12 mouse cellular contexts compared by ENCODE assay signal in the genomic region with DNA sequence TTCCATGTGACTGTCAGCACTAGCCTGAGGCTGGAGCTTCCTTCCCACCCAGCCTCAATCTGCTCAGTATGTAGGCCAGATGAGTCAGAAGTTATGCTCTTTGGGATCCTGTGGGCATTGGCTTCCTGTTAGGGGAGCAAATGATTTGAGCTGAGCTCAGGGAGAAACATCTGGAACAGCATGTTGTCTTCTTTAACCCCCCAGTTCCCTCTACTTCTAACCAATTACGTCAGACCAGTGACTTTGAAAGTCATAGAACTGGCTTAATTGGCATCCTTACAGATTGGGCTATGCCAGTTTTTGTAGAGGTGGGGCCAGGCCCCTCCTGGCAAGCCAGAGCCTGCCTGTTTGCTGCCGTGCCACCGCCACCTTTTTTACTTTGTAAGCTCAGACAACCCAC. TPM values are rescaled to one million over a fixed set of nuclear protein-coding genes. Genes with fewer than 3 reads are reported as not detected.
DNase-seq lines count a peak whose midpoint lies in the region; ATAC-seq lines count a peak whose summit lies in the region.
"Had no signal": no experiment of that assay in that cellular context is flagged by ENCODE, and none has a peak within 500 bp of the region (broad histone marks: within the 10 kb centered on the region; RNA-seq: fewer than 3 reads in every experiment).

No protein-coding gene starts in this region.

- ATAC-seq in kidney, embryonic 16.5 days (ENCODE audit: low FRiP score, low TSS enrichment), result no peak
- ATAC-seq: forebrain, embryonic 13.5 days had no signal

- no peak overlapping the region for H3K9ac ChIP-seq in kidney, embryonic 16.5 days (replicated peaks; ENCODE audit: low read length)
- H3K9ac ChIP-seq: forebrain, embryonic 13.5 days had no signal

- no peaks in the 10 kb centered on the region for H3K36me3 ChIP-seq in kidney, embryonic 16.5 days (ENCODE audit: insufficient read depth, low read length)

- H3K4me2 ChIP-seq in kidney, embryonic 16.5 days (replicated peaks; ENCODE audit: low read depth, low read length), result no peak overlapping the region
- H3K4me2 ChIP-seq: forebrain, embryonic 13.5 days had no signal

- no peaks in the 10 kb centered on the region for H3K27me3 ChIP-seq in kidney, embryonic 16.5 days (ENCODE audit: insufficient read depth, low read length)
- H3K27me3 ChIP-seq: forebrain, embryonic 13.5 days had no signal

- H3K27ac ChIP-seq in kidney, embryonic 16.5 days (ENCODE audit: low read length), result peak overlapping the region; percentile 13; the same call in 1 of the 2 replicates
- H3K27ac ChIP-seq: forebrain, embryonic 13.5 days; kidney, postnatal 0 days had no signal

- WGBS in kidney, embryonic 16.5 days, result 60% methylated on average over 3 of the region's 3 CpGs

- intact Hi-C loops in gastrocnemius, postnatal 36 days (cut with DNase I), result no loop called here

- no peak overlapping the region for H3K4me3 ChIP-seq in kidney, embryonic 16.5 days (ENCODE audit: low read length)
- H3K4me3 ChIP-seq: forebrain, embryonic 13.5 days had no signal

- peak; percentile 43 for DNase-seq in gastrocnemius, adult 18-20 months (ENCODE audit: low spot score)
- no peak for DNase-seq in gastrocnemius, postnatal 36 days
- no peak for DNase-seq in kidney, adult 11 months
- peak; percentile 51 for DNase-seq in MN1 (ENCODE audit: low spot score)
- DNase-seq in fibroblast of lung, adult 2 months (ENCODE audit: low read depth), result peak; percentile 78
- DNase-seq in thymus, adult 18-20 months, result no peak
- DNase-seq in ovary, postnatal 10 days (ENCODE audit: low spot score), result no peak
- DNase-seq: lung, adult 18-20 months had no signal

- H3K9me3 ChIP-seq in kidney, embryonic 16.5 days (ENCODE audit: low read length), result no peaks in the 10 kb centered on the region
- H3K9me3 ChIP-seq: forebrain, embryonic 13.5 days had no signal

- peaks cover 50% of the 10 kb centered on the region for H3K4me1 ChIP-seq in kidney, embryonic 16.5 days (ENCODE audit: insufficient read depth, low read length)

RNA-seq across cellular contexts. Expression of gene Tbc1d10a, which starts 4.1 kb away (rescaled TPM):
- 1 to 10 TPM; 3.5 to 3.8 TPM for total RNA-seq in gastrocnemius, adult 18-20 months (2021)
- total RNA-seq in gastrocnemius, postnatal 36 days (2021), result 1 to 10 TPM; 3.7 to 4.4 TPM
- polyA plus RNA-seq in kidney, embryonic 16.5 days (2015; fragmentation: Nextera tagmentation; extraction: Ambion mirVana), result 49.0 and 51.3 TPM in 2 replicates

RNA-seq across cellular contexts. Expression of gene Castor1, which starts 27.3 kb away (rescaled TPM):
- 1 to 10 TPM; 1.8 to 2.9 TPM for total RNA-seq in gastrocnemius, adult 18-20 months (2021)
- total RNA-seq in gastrocnemius, postnatal 36 days (2021), result 1 to 10 TPM; 2.2 to 3.0 TPM
- 6.8 and 7.6 TPM in 2 replicates for polyA plus RNA-seq in kidney, embryonic 16.5 days (2015; fragmentation: Nextera tagmentation; extraction: Ambion mirVana)

RNA-seq across cellular contexts. Expression of gene Sf3a1, which starts 30.5 kb away (rescaled TPM):
- total RNA-seq in gastrocnemius, adult 18-20 months (2021), result 10 to 100 TPM; 15.0 to 18.6 TPM
- 10 to 100 TPM; 16.2 to 17.0 TPM for total RNA-seq in gastrocnemius, postnatal 36 days (2021)
- 54.5 and 65.5 TPM in 2 replicates for polyA plus RNA-seq in kidney, embryonic 16.5 days (2015; fragmentation: Nextera tagmentation; extraction: Ambion mirVana)

RNA-seq across cellular contexts. Expression of gene Ccdc157, which starts 30.6 kb away (rescaled TPM):
- total RNA-seq in gastrocnemius, adult 18-20 months (2021), result 1 to 10 TPM; 1.8 to 1.9 TPM
- total RNA-seq in gastrocnemius, postnatal 36 days (2021), result 1 to 10 TPM; 2.6 to 2.8 TPM
- polyA plus RNA-seq in kidney, embryonic 16.5 days (2015; fragmentation: Nextera tagmentation; extraction: Ambion mirVana), result 9.4 and 10.7 TPM in 2 replicates

RNA-seq across cellular contexts. Expression of gene Osm, which starts 45.5 kb away (rescaled TPM):
- not detected for total RNA-seq in gastrocnemius, adult 18-20 months (2021)
- not detected for total RNA-seq in gastrocnemius, postnatal 36 days (2021)
- not detected in 2 replicates for polyA plus RNA-seq in kidney, embryonic 16.5 days (2015; fragmentation: Nextera tagmentation; extraction: Ambion mirVana)
- total RNA-seq: heart, postnatal 10 days had no signal
- polyA plus RNA-seq: forebrain, embryonic 13.5 days had no signal

Comparison
In these comparisons a context has a peak if more than half of its experiments do, and no peak if none do; other contexts are left out.
1. DNase-seq: peak in gastrocnemius, adult 18-20 months (single experiment), MN1 (single experiment) and fibroblast of lung, adult 2 months (single experiment); none in gastrocnemius, postnatal 36 days (0 of 2), kidney, adult 11 months (single experiment), thymus, adult 18-20 months (0 of 2) and ovary, postnatal 10 days (single experiment).